Mouse (Mus musculus): Measurements from ENCODE around the gene Adap1. TPM values are rescaled to one million over a fixed set of nuclear protein-coding genes. Genes with fewer than 3 reads are reported as not detected.

Adap1 gene
- total RNA-seq, 2 experiments from 2014 or later, result 3.0 to 14.7 TPM

GRCm38 (mm10) chr5:139326111-139326696 lies 782 bp upstream of the Adap1 start:
- no peak for ATAC-seq (replicated peaks; ENCODE audit: low FRiP score, low TSS enrichment, poor library complexity, severe bottlenecking)

- ATAC-seq (replicated peaks; ENCODE audit: low FRiP score, low TSS enrichment, poor library complexity, severe bottlenecking), result no peak
Measured at GRCm38 (mm10) chr5:139324691-139325394, 579 bp downstream of the Adap1 start.

GRCm38 (mm10) chr5:139324045-139324491 lies 1.4 kb downstream of the Adap1 start:
- peak; percentile 47; the same call in 1 of the 2 replicates for ATAC-seq (replicated peaks; ENCODE audit: low FRiP score, low TSS enrichment, poor library complexity, severe bottlenecking)

DNA sequence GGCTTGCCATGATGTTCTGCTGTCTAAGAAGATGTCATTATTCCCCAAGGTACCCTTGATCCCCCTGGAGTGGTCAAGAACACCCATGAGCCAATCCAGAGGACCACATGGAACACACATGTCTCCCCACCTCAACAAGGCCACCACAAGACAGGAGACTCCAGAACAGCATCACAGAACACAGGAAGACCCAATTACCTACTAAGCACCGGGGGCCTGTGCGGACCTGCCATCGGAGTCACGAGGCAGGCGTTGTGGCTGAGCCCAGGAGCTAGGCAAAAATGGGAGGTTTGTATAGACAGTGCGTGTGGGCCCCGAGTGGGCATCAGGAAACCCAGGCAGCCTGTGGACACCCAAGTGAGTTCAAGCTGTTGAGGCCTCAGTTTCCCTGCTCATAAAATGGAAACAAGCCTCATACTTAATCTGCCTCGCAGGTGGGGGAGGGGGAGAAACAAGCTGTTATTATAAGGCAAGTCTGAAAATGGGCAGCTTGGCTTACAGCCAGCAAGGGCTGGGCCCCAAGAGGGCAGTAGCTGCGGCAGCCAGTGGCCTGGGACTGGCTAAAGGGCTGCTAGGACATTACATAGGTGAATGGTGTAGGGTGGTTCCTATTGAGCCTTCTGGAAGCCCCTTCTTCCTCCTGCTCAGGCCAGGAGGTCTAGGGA lies 2.0 kb downstream of the Adap1 start:
- no peak for ATAC-seq (replicated peaks; ENCODE audit: low FRiP score, low TSS enrichment, poor library complexity, severe bottlenecking)

- ATAC-seq (replicated peaks; ENCODE audit: low FRiP score, low TSS enrichment, poor library complexity, severe bottlenecking), result no peak
Measured at GRCm38 (mm10) chr5:139321331-139321730, 4.1 kb downstream of the Adap1 start.

DNA sequence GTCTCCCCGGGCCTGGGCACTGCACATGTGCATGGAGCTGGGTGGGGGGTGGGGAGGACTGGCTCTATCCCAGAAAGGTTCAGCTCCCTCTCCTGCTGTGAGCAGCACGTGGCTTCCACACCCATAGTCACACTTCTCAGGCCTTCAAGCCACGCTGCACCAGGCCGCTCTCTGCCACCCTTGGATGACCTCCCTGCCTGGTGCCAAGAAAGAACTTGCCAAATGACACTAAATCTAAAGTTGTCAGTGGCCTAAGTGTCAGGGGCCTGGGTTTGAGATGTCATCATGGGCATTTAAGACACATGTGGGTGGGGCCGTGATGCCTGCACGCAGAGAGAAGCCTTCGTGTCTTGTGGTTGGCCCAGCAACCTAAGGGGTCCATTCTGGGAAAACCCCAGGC lies 5.0 kb downstream of the Adap1 start:
- no peak for ATAC-seq (replicated peaks; ENCODE audit: low FRiP score, low TSS enrichment, poor library complexity, severe bottlenecking)

GRCm38 (mm10) chr5:139317751-139318504 lies 7.5 kb downstream of the Adap1 start:
- ATAC-seq (replicated peaks; ENCODE audit: low FRiP score, low TSS enrichment, poor library complexity, severe bottlenecking), result no peak

DNA sequence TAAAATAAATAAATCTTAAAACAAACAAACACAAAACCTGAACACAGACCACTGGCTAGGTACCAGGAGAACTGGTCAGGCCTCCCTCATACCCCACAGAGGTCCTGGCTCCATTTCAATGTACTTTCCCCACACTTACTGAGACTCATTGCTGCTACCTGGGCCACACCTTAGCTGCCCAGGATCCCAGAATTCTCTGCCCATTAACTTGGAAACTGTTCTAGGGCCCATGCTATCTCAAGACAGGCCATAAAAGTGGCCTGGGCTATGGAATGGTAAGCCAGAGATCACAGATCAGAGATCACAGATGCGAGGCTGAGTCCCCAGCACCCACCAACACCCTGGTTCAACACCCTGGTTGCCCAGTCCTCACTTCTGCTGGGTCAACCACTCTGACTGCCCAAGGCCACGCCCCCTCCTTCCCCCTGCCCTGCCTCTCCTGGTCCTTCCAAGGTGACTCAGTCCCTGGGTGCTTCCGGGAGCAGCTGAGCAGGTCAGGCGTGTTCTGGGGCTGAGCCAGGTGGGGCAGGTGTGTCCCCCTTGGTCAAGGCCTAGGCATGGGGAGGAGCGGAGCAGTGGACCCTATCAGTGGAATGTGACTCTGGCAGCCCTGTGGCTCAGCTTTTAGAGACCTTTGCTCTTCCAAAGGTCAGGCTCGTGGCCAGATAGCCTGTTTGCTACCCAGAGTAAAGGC lies 8.3 kb downstream of the Adap1 start:
- no peak for ATAC-seq (replicated peaks; ENCODE audit: low FRiP score, low TSS enrichment, poor library complexity, severe bottlenecking)

- ATAC-seq (replicated peaks; ENCODE audit: low FRiP score, low TSS enrichment, poor library complexity, severe bottlenecking), result no peak
Measured at GRCm38 (mm10) chr5:139314941-139315642, 10.3 kb downstream of the Adap1 start.

DNA sequence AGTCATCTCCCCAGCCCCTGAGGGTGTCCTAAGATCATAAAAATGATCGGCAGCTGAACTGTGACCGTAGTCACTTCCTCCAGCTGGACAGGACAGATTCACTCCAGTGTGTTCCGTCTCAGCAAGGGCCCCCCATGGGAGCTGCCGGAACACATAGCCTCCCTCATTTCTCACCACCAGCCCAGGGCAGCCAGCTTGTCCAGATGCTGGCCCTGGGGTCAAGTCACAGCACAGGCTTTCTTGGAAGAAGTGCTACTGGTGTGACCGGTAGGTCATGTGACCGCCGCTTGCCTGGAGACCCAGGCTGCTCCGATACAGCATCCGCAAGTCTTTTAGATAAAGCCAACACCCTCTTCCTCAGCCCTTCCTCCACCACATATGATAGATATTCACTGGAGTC lies 11.9 kb downstream of the Adap1 start:
- ATAC-seq (replicated peaks; ENCODE audit: low FRiP score, low TSS enrichment, poor library complexity, severe bottlenecking), result no peak

DNA sequence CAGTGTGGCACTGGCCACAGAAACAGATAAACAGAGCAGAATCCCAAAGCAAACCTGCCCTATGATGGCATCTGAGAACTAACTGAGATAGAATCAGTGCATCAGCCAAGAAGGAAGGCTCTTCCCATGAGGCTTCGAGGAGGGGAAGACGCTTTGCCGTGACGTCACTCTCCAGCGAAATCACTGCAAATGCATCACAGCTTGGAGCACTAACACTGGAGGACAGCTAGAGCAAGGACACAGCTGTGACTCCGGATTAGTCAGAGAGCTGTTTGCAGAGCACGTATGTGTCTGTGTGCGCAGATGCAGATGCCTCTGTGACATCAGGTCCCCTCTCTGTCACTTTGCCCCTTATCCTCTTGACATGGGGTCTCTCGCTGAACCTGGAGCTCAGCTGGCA lies 13.6 kb downstream of the Adap1 start:
- no peak for ATAC-seq (replicated peaks; ENCODE audit: low FRiP score, low TSS enrichment, poor library complexity, severe bottlenecking)

- ATAC-seq (replicated peaks; ENCODE audit: low FRiP score, low TSS enrichment, poor library complexity, severe bottlenecking), result no peak
Measured at GRCm38 (mm10) chr5:139310477-139310876, 14.9 kb downstream of the Adap1 start.

DNA sequence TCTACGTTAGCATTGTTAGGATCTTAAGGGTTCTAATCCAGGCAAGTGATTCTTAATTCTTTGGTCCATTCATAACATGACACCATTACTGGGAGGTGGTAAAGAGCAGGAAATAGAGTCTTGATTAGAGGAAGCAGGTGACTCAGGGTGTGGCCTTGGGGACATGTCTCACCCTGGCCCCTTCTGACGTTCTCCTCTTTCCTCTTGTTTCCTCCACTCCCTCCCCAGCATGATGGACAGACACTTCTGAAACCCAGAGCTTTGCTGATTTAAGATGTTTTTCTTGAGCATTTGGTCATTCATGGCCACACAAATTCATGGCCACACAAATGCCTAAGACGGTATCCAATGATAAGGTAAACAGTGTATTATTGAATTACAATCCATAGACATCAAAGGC lies 15.5 kb downstream of the Adap1 start:
- no peak for ATAC-seq (replicated peaks; ENCODE audit: low FRiP score, low TSS enrichment, poor library complexity, severe bottlenecking)

GRCm38 (mm10) chr5:139303646-139304061 lies 21.8 kb downstream of the Adap1 start:
- ATAC-seq (replicated peaks; ENCODE audit: low FRiP score, low TSS enrichment, poor library complexity, severe bottlenecking), result no peak

GRCm38 (mm10) chr5:139302101-139302500 lies 23.3 kb downstream of the Adap1 start:
- no peak for ATAC-seq (replicated peaks; ENCODE audit: low FRiP score, low TSS enrichment, poor library complexity, severe bottlenecking)

DNA sequence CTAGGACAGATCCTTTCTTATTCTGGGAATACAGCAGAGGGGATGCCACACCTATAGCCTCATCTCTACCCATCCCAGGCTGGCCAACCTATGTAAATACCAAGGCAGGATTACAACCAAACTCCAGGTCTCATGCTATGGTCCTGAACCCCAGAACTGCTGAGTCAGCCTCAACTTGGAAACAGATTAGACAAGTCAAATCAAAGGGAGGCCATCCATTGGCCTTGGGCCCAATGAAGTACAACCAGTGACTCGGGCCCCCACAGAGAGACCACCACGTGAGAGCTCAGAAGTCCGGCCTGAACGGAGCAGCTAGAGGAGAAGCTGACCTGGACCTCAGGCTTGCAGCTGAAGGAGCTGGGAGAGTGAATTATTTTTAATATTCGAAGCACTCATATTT lies 27.7 kb downstream of the Adap1 start:
- no peak for ATAC-seq (replicated peaks; ENCODE audit: low FRiP score, low TSS enrichment, poor library complexity, severe bottlenecking)

GRCm38 (mm10) chr5:139297092-139297491 lies 28.3 kb downstream of the Adap1 start:
- ATAC-seq (replicated peaks; ENCODE audit: low FRiP score, low TSS enrichment, poor library complexity, severe bottlenecking), result no peak

- no peak for ATAC-seq (replicated peaks; ENCODE audit: low FRiP score, low TSS enrichment, poor library complexity, severe bottlenecking)
Measured at GRCm38 (mm10) chr5:139294089-139294488, 31.3 kb downstream of the Adap1 start.
